Mouse (Mus musculus): ENCODE measurements at regions not wholly inside any gene's neighbourhood (a gene's known extent, or its start where the extent isn't known, plus 50 kb on each side); places are given as distances from the start of the nearest gene placed in this dataset.

GRCm38 (mm10) chr5:74864540-74865157 lies 161.9 kb upstream of the Lnx1 start:
- TF ChIP-seq POLR2A (IDR thresholded peaks at IDR 0.05; ENCODE audit: borderline replicate concordance, extremely low read depth, insufficient read depth, insufficient read length, poor library complexity, severe bottlenecking) (no peak), CTCF (IDR thresholded peaks at IDR 0.05; ENCODE audit: borderline replicate concordance, extremely low read depth, insufficient read depth, insufficient read length) (no peak)
- DNase-seq (ENCODE audit: low read depth) = no peak

GRCm38 (mm10) chr5:74861297-74861696 lies 158.6 kb upstream of the Lnx1 start:
- TF ChIP-seq CTCF (IDR thresholded peaks at IDR 0.05; ENCODE audit: borderline replicate concordance, extremely low read depth, insufficient read depth, insufficient read length) (no peak), POLR2A (IDR thresholded peaks at IDR 0.05; ENCODE audit: borderline replicate concordance, extremely low read depth, insufficient read depth, insufficient read length, poor library complexity, severe bottlenecking) (no peak)
- DNase-seq (ENCODE audit: low read depth) = no peak

GRCm38 (mm10) chr5:74857861-74858260 lies 155.1 kb upstream of the Lnx1 start:
- TF ChIP-seq POLR2A (IDR thresholded peaks at IDR 0.05; ENCODE audit: borderline replicate concordance, extremely low read depth, insufficient read depth, insufficient read length, poor library complexity, severe bottlenecking) = no peak
- TF ChIP-seq CTCF (IDR thresholded peaks at IDR 0.05; ENCODE audit: borderline replicate concordance, extremely low read depth, insufficient read depth, insufficient read length) = no peak
- DNase-seq (ENCODE audit: low read depth) = no peak

- peak; percentile 45 for DNase-seq (ENCODE audit: low read depth)
- TF ChIP-seq POLR2A (IDR thresholded peaks at IDR 0.05; ENCODE audit: borderline replicate concordance, extremely low read depth, insufficient read depth, insufficient read length, poor library complexity, severe bottlenecking) = no peak
- no peak for TF ChIP-seq CTCF (IDR thresholded peaks at IDR 0.05; ENCODE audit: borderline replicate concordance, extremely low read depth, insufficient read depth, insufficient read length)
Observed at GRCm38 (mm10) chr5:74857161-74857560, 154.4 kb upstream of the Lnx1 start.

- DNase-seq (ENCODE audit: low read depth) = no peak
- TF ChIP-seq CTCF (IDR thresholded peaks at IDR 0.05; ENCODE audit: borderline replicate concordance, extremely low read depth, insufficient read depth, insufficient read length) (no peak), POLR2A (IDR thresholded peaks at IDR 0.05; ENCODE audit: borderline replicate concordance, extremely low read depth, insufficient read depth, insufficient read length, poor library complexity, severe bottlenecking) (no peak)
Observed at GRCm38 (mm10) chr5:74847824-74848223, 145.1 kb upstream of the Lnx1 start.

GRCm38 (mm10) chr5:74846674-74847073 lies 144.0 kb upstream of the Lnx1 start:
- TF ChIP-seq POLR2A (IDR thresholded peaks at IDR 0.05; ENCODE audit: borderline replicate concordance, extremely low read depth, insufficient read depth, insufficient read length, poor library complexity, severe bottlenecking) = no peak
- no peak for TF ChIP-seq CTCF (IDR thresholded peaks at IDR 0.05; ENCODE audit: borderline replicate concordance, extremely low read depth, insufficient read depth, insufficient read length)
- peak; percentile 17 for DNase-seq (ENCODE audit: low read depth)

GRCm38 (mm10) chr5:74834401-74834800 lies 131.7 kb upstream of the Lnx1 start:
- DNase-seq (ENCODE audit: low read depth) = no peak
- no peak for TF ChIP-seq CTCF (IDR thresholded peaks at IDR 0.05; ENCODE audit: borderline replicate concordance, extremely low read depth, insufficient read depth, insufficient read length)
- no peak for TF ChIP-seq POLR2A (IDR thresholded peaks at IDR 0.05; ENCODE audit: borderline replicate concordance, extremely low read depth, insufficient read depth, insufficient read length, poor library complexity, severe bottlenecking)

- no peak for DNase-seq (ENCODE audit: low read depth)
- TF ChIP-seq CTCF (IDR thresholded peaks at IDR 0.05; ENCODE audit: borderline replicate concordance, extremely low read depth, insufficient read depth, insufficient read length) (no peak), POLR2A (IDR thresholded peaks at IDR 0.05; ENCODE audit: borderline replicate concordance, extremely low read depth, insufficient read depth, insufficient read length, poor library complexity, severe bottlenecking) (no peak)
Observed at GRCm38 (mm10) chr5:74833887-74834286, 131.2 kb upstream of the Lnx1 start.

- TF ChIP-seq CTCF (IDR thresholded peaks at IDR 0.05; ENCODE audit: borderline replicate concordance, extremely low read depth, insufficient read depth, insufficient read length) = no peak
- TF ChIP-seq POLR2A (IDR thresholded peaks at IDR 0.05; ENCODE audit: borderline replicate concordance, extremely low read depth, insufficient read depth, insufficient read length, poor library complexity, severe bottlenecking) = no peak
- peak; percentile 67 for DNase-seq (ENCODE audit: low read depth)
Observed at GRCm38 (mm10) chr5:74832011-74832410, 129.3 kb upstream of the Lnx1 start.

GRCm38 (mm10) chr5:74830646-74831045 lies 127.9 kb upstream of the Lnx1 start:
- TF ChIP-seq POLR2A (IDR thresholded peaks at IDR 0.05; ENCODE audit: borderline replicate concordance, extremely low read depth, insufficient read depth, insufficient read length, poor library complexity, severe bottlenecking) (no peak), CTCF (IDR thresholded peaks at IDR 0.05; ENCODE audit: borderline replicate concordance, extremely low read depth, insufficient read depth, insufficient read length) (no peak)
- DNase-seq (ENCODE audit: low read depth) = no peak

- no peak for DNase-seq (ENCODE audit: low read depth)
- TF ChIP-seq POLR2A (IDR thresholded peaks at IDR 0.05; ENCODE audit: borderline replicate concordance, extremely low read depth, insufficient read depth, insufficient read length, poor library complexity, severe bottlenecking) (no peak), CTCF (IDR thresholded peaks at IDR 0.05; ENCODE audit: borderline replicate concordance, extremely low read depth, insufficient read depth, insufficient read length) (no peak)
Observed at GRCm38 (mm10) chr5:74829003-74829402, 126.3 kb upstream of the Lnx1 start.

GRCm38 (mm10) chr5:74827944-74828343 lies 125.2 kb upstream of the Lnx1 start:
- TF ChIP-seq CTCF (IDR thresholded peaks at IDR 0.05; ENCODE audit: borderline replicate concordance, extremely low read depth, insufficient read depth, insufficient read length) (no peak), POLR2A (IDR thresholded peaks at IDR 0.05; ENCODE audit: borderline replicate concordance, extremely low read depth, insufficient read depth, insufficient read length, poor library complexity, severe bottlenecking) (no peak)
- DNase-seq (ENCODE audit: low read depth) = peak; percentile 3
